8 mouse cellular contexts compared by ENCODE assay signal in the genomic region with DNA sequence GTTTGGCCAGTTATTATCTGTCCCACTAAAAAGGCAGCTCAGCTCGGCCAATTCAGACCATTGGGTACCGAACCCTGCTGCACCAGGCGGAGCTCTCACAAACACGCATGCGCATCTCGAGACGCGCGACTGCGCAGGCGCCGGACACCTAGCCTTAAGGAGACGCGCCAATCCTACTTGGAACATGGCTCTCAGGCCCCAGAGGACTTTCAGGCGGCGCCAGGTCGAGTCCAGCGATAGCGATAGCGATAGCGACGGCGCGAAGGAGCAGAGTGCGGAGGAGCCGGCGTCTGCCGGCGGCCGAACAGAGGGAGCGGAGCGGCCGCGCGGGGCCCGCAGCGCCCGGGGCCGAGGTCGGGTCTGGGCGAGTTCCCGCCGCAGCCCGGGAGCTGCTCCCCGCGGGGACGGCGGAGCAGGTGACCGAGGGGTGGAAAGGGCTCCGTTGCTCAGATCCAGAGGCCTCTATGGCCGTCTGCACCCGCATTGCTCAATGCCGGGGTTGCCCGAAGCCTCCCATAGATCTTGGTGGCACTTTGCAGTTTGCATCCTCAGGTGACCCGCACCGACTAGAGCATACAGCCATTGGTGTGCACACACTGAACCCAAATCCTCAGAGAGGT. TPM values are rescaled to one million over a fixed set of nuclear protein-coding genes. Genes with fewer than 3 reads are reported as not detected.
DNase-seq lines count a peak whose midpoint lies in the region; ATAC-seq lines count a peak whose summit lies in the region.

A gene (plus strand): TSS at position 147 of the 620 bp plus-strand sequence.

- peaks cover 3% of the 10 kb centered on the region; the same call in 1 of the 2 replicates for H3K4me1 ChIP-seq in brown adipose tissue, adult 24 weeks (ENCODE audit: control insufficient read depth, insufficient read depth, insufficient read length, low read length)
- peaks cover 0 to 11% of the 10 kb centered on the region in 2 experiments; a peak in 1 of 4 replicates for H3K4me1 ChIP-seq in heart, embryonic 14.5 days (ENCODE audit: control insufficient read depth in 2 of 2, insufficient read depth in 2 of 2, low read length in 2 of 2)
- H3K4me1 ChIP-seq in liver, embryonic 13.5 days (replicated peaks) = peaks cover 17% of the 10 kb centered on the region
- H3K4me1 ChIP-seq in stomach, embryonic 16.5 days (ENCODE audit: control insufficient read depth, insufficient read depth, low read length) = peaks cover 4% of the 10 kb centered on the region

- peak; percentile 96 for DNase-seq in CD4-positive, CD25-positive, alpha-beta regulatory T cell, adult 2 months (ENCODE audit: low read depth, low spot score)
- peak; percentile 80 for DNase-seq in fibroblast of lung, adult 2 months (ENCODE audit: low read depth)
- peak; percentile 95 for DNase-seq in kidney, postnatal 14 days
- DNase-seq in liver, embryonic 13.5 days = peak; percentile 89
- peak; percentile 97 for DNase-seq in neural tube, embryonic 10.5 days (ENCODE audit: extremely low spot score, low spot score)

- WGBS in heart, embryonic 14.5 days = under 1% methylated on average over 56 of the region's 56 CpGs
- under 1% methylated on average over 56 of the region's 56 CpGs for WGBS in liver, embryonic 13.5 days (ENCODE audit: insufficient replicate concordance)
- under 1% methylated on average over 55 of the region's 56 CpGs for WGBS in stomach, embryonic 16.5 days

- ATAC-seq in heart, embryonic 14.5 days (ENCODE audit: insufficient number of reproducible peaks, insufficient read depth, low FRiP score, low read depth) = peak; percentile 87
- peak; percentile 92 for ATAC-seq in liver, embryonic 13.5 days (ENCODE audit: low read depth)
- ATAC-seq in stomach, embryonic 16.5 days (ENCODE audit: insufficient read depth, low FRiP score) = peak; percentile 93

- peak within 1 kb of the TSS; percentile 92 for H3K9ac ChIP-seq in heart, embryonic 14.5 days (ENCODE audit: low read length)
- peak within 1 kb of the TSS; percentile 89 for H3K9ac ChIP-seq in liver, embryonic 13.5 days
- peak within 1 kb of the TSS; percentile 96 for H3K9ac ChIP-seq in stomach, embryonic 16.5 days (ENCODE audit: low read length)

- peak within 1 kb of the TSS; percentile 70 for H3K4me2 ChIP-seq in heart, embryonic 14.5 days (ENCODE audit: low read length)
- peak within 1 kb of the TSS; percentile 77 for H3K4me2 ChIP-seq in liver, embryonic 13.5 days
- H3K4me2 ChIP-seq in stomach, embryonic 16.5 days (ENCODE audit: low read depth, low read length) = peak within 1 kb of the TSS; percentile 79

- peaks cover 33% of the 10 kb centered on the region for H3K36me3 ChIP-seq in heart, embryonic 14.5 days (ENCODE audit: control insufficient read depth, insufficient read depth, low read length)
- H3K36me3 ChIP-seq in liver, embryonic 13.5 days = peaks cover 30% of the 10 kb centered on the region
- H3K36me3 ChIP-seq in stomach, embryonic 16.5 days (ENCODE audit: control insufficient read depth, insufficient read depth, low read length) = peaks cover 9% of the 10 kb centered on the region; the same call in 1 of the 2 replicates

- no peak within 1 kb of the TSS for H3K27ac ChIP-seq in brown adipose tissue, adult 24 weeks (replicated peaks; ENCODE audit: low read depth, low read length)
- peak within 1 kb of the TSS; percentile 10 to 14; a peak in 2 of 4 replicates for H3K27ac ChIP-seq in heart, embryonic 14.5 days (replicated peaks in 1 of 2; ENCODE audit: control insufficient read depth in 1 of 2, insufficient read depth in 1 of 2, low read depth in 2 of 2, low read length in 2 of 2)
- peak within 1 kb of the TSS; percentile 75 for H3K27ac ChIP-seq in liver, embryonic 13.5 days
- peak within 1 kb of the TSS; percentile 52; the same call in 1 of the 2 replicates for H3K27ac ChIP-seq in stomach, embryonic 16.5 days (ENCODE audit: low read length)

- no peaks in the 10 kb centered on the region for H3K9me3 ChIP-seq in heart, embryonic 14.5 days (ENCODE audit: control insufficient read depth, low read length)
- H3K9me3 ChIP-seq in liver, embryonic 13.5 days (replicated peaks) = no peaks in the 10 kb centered on the region
- H3K9me3 ChIP-seq in stomach, embryonic 16.5 days (replicated peaks; ENCODE audit: control insufficient read depth, low read length) = no peaks in the 10 kb centered on the region

- no peaks in the 10 kb centered on the region for H3K27me3 ChIP-seq in heart, embryonic 14.5 days (ENCODE audit: control insufficient read depth, insufficient read depth, low read length)
- no peaks in the 10 kb centered on the region for H3K27me3 ChIP-seq in liver, embryonic 13.5 days
- no peaks in the 10 kb centered on the region for H3K27me3 ChIP-seq in stomach, embryonic 16.5 days (ENCODE audit: control insufficient read depth, insufficient read depth, low read length)

- H3K4me3 ChIP-seq in brown adipose tissue, adult 24 weeks (ENCODE audit: insufficient read depth, low read depth, low read length) = peak within 1 kb of the TSS; percentile 80
- H3K4me3 ChIP-seq in heart, embryonic 14.5 days (ENCODE audit: control insufficient read depth in 1 of 2, insufficient read depth in 1 of 2, low read depth in 1 of 2, low read length in 2 of 2) = peak within 1 kb of the TSS; percentile 84 to 87
- peak within 1 kb of the TSS; percentile 86 for H3K4me3 ChIP-seq in liver, embryonic 13.5 days (replicated peaks)
- H3K4me3 ChIP-seq in stomach, embryonic 16.5 days (replicated peaks; ENCODE audit: low read length) = peak within 1 kb of the TSS; percentile 91

RNA-seq across cellular contexts. Expression of the gene that starts here (rescaled TPM):
- 0.95 and 1.8 TPM in 2 replicates for polyA plus RNA-seq in brown adipose tissue, adult 24 weeks (2012; ENCODE audit: insufficient read depth, insufficient read length, missing spikeins)
- 6.5 and 7.0 TPM in 2 replicates for polyA plus RNA-seq in heart, embryonic 14.5 days (2014; fragmentation: Nextera tagmentation; extraction: Ambion mirVana)
- polyA plus RNA-seq in liver, embryonic 13.5 days (2015; fragmentation: Nextera tagmentation; extraction: Ambion mirVana) = 4.5 and 4.6 TPM in 2 replicates
- polyA plus RNA-seq in stomach, embryonic 16.5 days (2015; fragmentation: Nextera tagmentation; extraction: Ambion mirVana) = 6.0 and 8.4 TPM in 2 replicates
